Mouse (Mus musculus): ENCODE measurements around the gene Nlrp3. TPM values are rescaled to one million over a fixed set of nuclear protein-coding genes. Genes with fewer than 3 reads are reported as not detected.

The Nlrp3 gene
- polyA plus RNA-seq, 1 experiment = 0.04 TPM

GRCm38 (mm10) chr11:59525237-59525636 is 16.1 kb upstream of the Nlrp3 start:
- Histone ChIP-seq H3K4me3 (ENCODE audit: insufficient read depth, poor library complexity, severe bottlenecking) (no peak overlapping the region), H3ac (ENCODE audit: control insufficient read depth, insufficient read length, low read depth) (no peak overlapping the region), H3K79me3 (ENCODE audit: low read depth) (no peaks in the 10 kb centered on the region), H3K36me3 (ENCODE audit: control insufficient read depth, insufficient read depth) (no peaks in the 10 kb centered on the region), H3K27me3 (ENCODE audit: control insufficient read depth, insufficient read depth, insufficient read length) (no peaks in the 10 kb centered on the region), H3K79me2 (ENCODE audit: control insufficient read depth, insufficient read depth) (no peaks in the 10 kb centered on the region)
- TF ChIP-seq MYOD1 (IDR thresholded peaks at IDR 0.05; ENCODE audit: control insufficient read depth, insufficient read length, low read depth) (no peak), USF1 (IDR thresholded peaks at IDR 0.05; ENCODE audit: low read depth) (no peak), MYOG (IDR thresholded peaks at IDR 0.05; ENCODE audit: control insufficient read depth, extremely low read depth, insufficient read length) (no peak), MAX (IDR thresholded peaks at IDR 0.05) (no peak), CEBPB (IDR thresholded peaks at IDR 0.05; ENCODE audit: low read depth) (no peak), CTCF (IDR thresholded peaks at IDR 0.05; ENCODE audit: control insufficient read depth, insufficient read depth, insufficient read length) (no peak), FOSL1 (IDR thresholded peaks at IDR 0.05; ENCODE audit: insufficient read depth, low read length, poor library complexity, severe bottlenecking) (no peak)

- no peak within 1 kb of the TSS for H3K4me3 ChIP-seq (ENCODE audit: insufficient read depth, poor library complexity, severe bottlenecking)
- H3K36me3 ChIP-seq (ENCODE audit: control insufficient read depth, insufficient read depth) = no peaks in the 10 kb centered on the region
- H3K27me3 ChIP-seq (ENCODE audit: control insufficient read depth, insufficient read depth, insufficient read length) = no peaks in the 10 kb centered on the region
- TF ChIP-seq FOSL1 (IDR thresholded peaks at IDR 0.05; ENCODE audit: insufficient read depth, low read length, poor library complexity, severe bottlenecking) (no peak), MYOG (IDR thresholded peaks at IDR 0.05; ENCODE audit: control insufficient read depth, extremely low read depth, insufficient read length) (no peak), MYOD1 (IDR thresholded peaks at IDR 0.05; ENCODE audit: control insufficient read depth, insufficient read length, low read depth) (no peak), CEBPB (IDR thresholded peaks at IDR 0.05; ENCODE audit: low read depth) (no peak), MAX (IDR thresholded peaks at IDR 0.05) (no peak), USF1 (IDR thresholded peaks at IDR 0.05; ENCODE audit: low read depth) (no peak), CTCF (IDR thresholded peaks at IDR 0.05; ENCODE audit: control insufficient read depth, insufficient read depth, insufficient read length) (no peak)
- H3ac ChIP-seq (ENCODE audit: control insufficient read depth, insufficient read length, low read depth) = no peak within 1 kb of the TSS
- no peaks in the 10 kb centered on the region for H3K79me2 ChIP-seq (ENCODE audit: control insufficient read depth, insufficient read depth)
- H3K79me3 ChIP-seq (ENCODE audit: low read depth) = no peaks in the 10 kb centered on the region
Measured at GRCm38 (mm10) chr11:59526472-59527080, 14.8 kb upstream of the Nlrp3 start, which contains the start of gene Zkscan17. Zkscan17 (minus strand) TSS chr11:59526751.

GRCm38 (mm10) chr11:59530221-59530620 is 11.1 kb upstream of the Nlrp3 start:
- no peak overlapping the region for H3K4me3 ChIP-seq (ENCODE audit: insufficient read depth, poor library complexity, severe bottlenecking)
- H3K79me2 ChIP-seq (ENCODE audit: control insufficient read depth, insufficient read depth) = no peaks in the 10 kb centered on the region
- H3K79me3 ChIP-seq (ENCODE audit: low read depth) = no peaks in the 10 kb centered on the region
- TF ChIP-seq CEBPB (IDR thresholded peaks at IDR 0.05; ENCODE audit: low read depth) (no peak), CTCF (IDR thresholded peaks at IDR 0.05; ENCODE audit: control insufficient read depth, insufficient read depth, insufficient read length) (no peak), FOSL1 (IDR thresholded peaks at IDR 0.05; ENCODE audit: insufficient read depth, low read length, poor library complexity, severe bottlenecking) (no peak), MYOG (IDR thresholded peaks at IDR 0.05; ENCODE audit: control insufficient read depth, extremely low read depth, insufficient read length) (no peak), MYOD1 (IDR thresholded peaks at IDR 0.05; ENCODE audit: control insufficient read depth, insufficient read length, low read depth) (no peak), MAX (IDR thresholded peaks at IDR 0.05) (no peak), USF1 (IDR thresholded peaks at IDR 0.05; ENCODE audit: low read depth) (no peak)
- no peaks in the 10 kb centered on the region for H3K27me3 ChIP-seq (ENCODE audit: control insufficient read depth, insufficient read depth, insufficient read length)
- no peak overlapping the region for H3ac ChIP-seq (ENCODE audit: control insufficient read depth, insufficient read length, low read depth)
- H3K36me3 ChIP-seq (ENCODE audit: control insufficient read depth, insufficient read depth) = no peaks in the 10 kb centered on the region

DNA sequence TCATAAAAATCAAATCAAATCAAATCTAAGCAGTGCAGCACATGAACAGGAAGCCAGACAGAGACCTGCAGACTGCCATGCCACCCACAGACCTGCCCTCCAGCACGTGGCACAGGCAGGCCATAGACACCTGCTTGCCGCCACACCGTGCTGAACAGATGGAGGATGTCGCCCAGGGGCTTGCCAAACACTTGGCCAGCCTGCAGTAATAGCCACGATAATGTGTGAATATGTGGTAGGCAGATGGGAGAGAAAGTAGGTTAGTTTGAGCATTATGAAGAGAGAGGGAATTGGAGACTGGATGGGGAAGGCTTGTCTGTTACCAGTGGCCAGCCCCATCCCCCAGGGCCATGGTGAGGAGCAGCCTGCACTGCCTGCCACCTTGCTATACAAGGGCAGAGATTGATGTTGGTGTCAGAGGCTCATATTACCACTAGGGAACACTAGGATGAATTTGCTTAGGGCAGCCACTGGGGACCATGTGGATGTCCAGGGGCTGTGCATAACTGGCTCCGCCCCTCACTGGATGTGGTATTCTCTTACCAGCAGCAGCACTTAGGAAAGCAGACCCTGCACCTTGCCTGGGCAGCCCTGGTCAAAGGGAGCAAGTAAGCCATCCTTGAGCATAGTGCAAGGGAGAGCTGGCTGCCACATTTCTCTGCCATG is 10.4 kb upstream of the Nlrp3 start:
- no peaks in the 10 kb centered on the region for H3K79me2 ChIP-seq (ENCODE audit: control insufficient read depth, insufficient read depth)
- no peak overlapping the region for H3ac ChIP-seq (ENCODE audit: control insufficient read depth, insufficient read length, low read depth)
- no peaks in the 10 kb centered on the region for H3K79me3 ChIP-seq (ENCODE audit: low read depth)
- TF ChIP-seq MYOG (IDR thresholded peaks at IDR 0.05; ENCODE audit: control insufficient read depth, extremely low read depth, insufficient read length) (no peak), CTCF (IDR thresholded peaks at IDR 0.05; ENCODE audit: control insufficient read depth, insufficient read depth, insufficient read length) (no peak), FOSL1 (IDR thresholded peaks at IDR 0.05; ENCODE audit: insufficient read depth, low read length, poor library complexity, severe bottlenecking) (no peak), USF1 (IDR thresholded peaks at IDR 0.05; ENCODE audit: low read depth) (no peak), MAX (IDR thresholded peaks at IDR 0.05) (no peak), CEBPB (IDR thresholded peaks at IDR 0.05; ENCODE audit: low read depth) (no peak), MYOD1 (IDR thresholded peaks at IDR 0.05; ENCODE audit: control insufficient read depth, insufficient read length, low read depth) (no peak)
- H3K27me3 ChIP-seq (ENCODE audit: control insufficient read depth, insufficient read depth, insufficient read length) = no peaks in the 10 kb centered on the region
- H3K36me3 ChIP-seq (ENCODE audit: control insufficient read depth, insufficient read depth) = no peaks in the 10 kb centered on the region
- H3K4me3 ChIP-seq (ENCODE audit: insufficient read depth, poor library complexity, severe bottlenecking) = no peak overlapping the region

DNA sequence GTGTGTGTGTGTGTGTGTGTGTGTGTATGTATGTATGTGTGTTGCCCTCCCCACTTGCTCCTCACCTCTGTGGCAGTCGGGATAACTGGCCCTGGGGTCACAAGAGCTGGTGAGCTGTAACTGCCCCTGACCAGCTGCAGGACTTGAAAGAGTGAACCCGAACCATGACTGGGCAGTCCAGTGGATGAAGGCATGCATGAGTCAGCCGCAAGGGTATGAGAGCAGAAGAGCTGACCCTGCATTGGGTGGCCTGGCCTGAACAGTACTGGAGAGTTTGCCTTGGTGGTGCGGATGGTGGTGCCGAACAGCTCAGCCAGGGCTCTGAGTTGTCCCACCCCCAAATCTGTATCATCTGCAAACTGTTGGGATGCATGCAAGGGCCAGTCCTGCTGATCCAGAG is 9.8 kb upstream of the Nlrp3 start:
- no peaks in the 10 kb centered on the region for H3K79me2 ChIP-seq (ENCODE audit: control insufficient read depth, insufficient read depth)
- no peaks in the 10 kb centered on the region for H3K27me3 ChIP-seq (ENCODE audit: control insufficient read depth, insufficient read depth, insufficient read length)
- no peaks in the 10 kb centered on the region for H3K36me3 ChIP-seq (ENCODE audit: control insufficient read depth, insufficient read depth)
- TF ChIP-seq USF1 (IDR thresholded peaks at IDR 0.05; ENCODE audit: low read depth) (no peak), MAX (IDR thresholded peaks at IDR 0.05) (no peak)
- no peaks in the 10 kb centered on the region for H3K79me3 ChIP-seq (ENCODE audit: low read depth)
- no peak overlapping the region for H3ac ChIP-seq (ENCODE audit: control insufficient read depth, insufficient read length, low read depth)
- no peak overlapping the region for H3K4me3 ChIP-seq (ENCODE audit: insufficient read depth, poor library complexity, severe bottlenecking)

Measured in C2C12 (cell line).